Mouse (Mus musculus): ENCODE results near the gene Utp11. TPM values are rescaled to one million over a fixed set of nuclear protein-coding genes. Genes with fewer than 3 reads are reported as not detected.
"Not testable (repeated sequence)": the region's sequence is repeated elsewhere in the genome, so short reads cannot be mapped to it uniquely, and the experiment has no call there.

The Utp11 gene
- polyA plus RNA-seq, 1 experiment from 2014 or later = 39.8 TPM

DNA sequence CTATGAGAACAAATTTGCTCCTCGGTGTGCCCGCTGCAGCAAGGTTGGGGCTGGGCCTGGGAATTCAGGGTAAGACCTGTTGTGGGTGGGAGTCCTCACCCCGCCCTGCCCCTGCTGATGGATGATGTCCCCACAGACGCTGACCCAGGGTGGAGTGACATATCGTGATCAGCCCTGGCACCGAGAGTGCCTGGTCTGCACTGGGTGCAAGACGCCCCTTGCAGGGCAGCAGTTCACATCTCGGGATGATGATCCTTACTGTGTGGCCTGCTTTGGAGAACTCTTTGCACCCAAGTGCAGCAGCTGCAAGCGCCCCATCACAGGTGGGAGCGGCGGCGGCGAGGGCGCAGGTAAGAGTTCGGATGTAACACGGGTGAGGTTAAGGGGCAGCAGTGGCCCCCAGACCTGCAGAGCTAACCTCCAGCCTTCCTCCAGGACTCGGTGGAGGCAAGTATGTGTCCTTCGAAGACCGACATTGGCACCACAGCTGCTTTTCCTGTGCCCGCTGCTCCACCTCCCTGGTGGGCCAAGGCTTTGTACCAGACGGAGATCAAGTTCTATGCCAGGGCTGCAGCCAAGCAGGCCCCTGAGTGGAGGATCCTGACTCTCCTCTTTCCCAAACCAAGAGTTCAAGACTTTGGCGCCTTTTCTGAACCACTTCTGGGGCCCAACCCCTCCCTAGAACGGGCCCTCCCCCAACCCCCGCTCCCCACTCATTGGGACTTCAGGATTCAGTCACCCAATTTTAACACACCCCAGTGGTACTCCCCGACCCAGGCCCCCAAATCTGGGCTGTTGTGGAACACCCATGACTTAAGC, 14.2 kb upstream of the Utp11 start:
- H3K27ac ChIP-seq (ENCODE audit: low read length); H3K9me3 ChIP-seq (replicated peaks; ENCODE audit: control insufficient read depth, low read length, poor library complexity, severe bottlenecking); H3K36me3 ChIP-seq (ENCODE audit: control insufficient read depth, insufficient read depth, low read length); H3K4me2 ChIP-seq (ENCODE audit: low read length); H3K4me3 ChIP-seq (ENCODE audit: low read depth, low read length); H3K9ac ChIP-seq (ENCODE audit: low read depth, low read length); ATAC-seq: not testable (repeated sequence)
- Histone ChIP-seq H3K27me3 (ENCODE audit: control insufficient read depth, insufficient read depth, low read depth, low read length) (peaks cover 12% of the 10 kb centered on the region; the same call in 1 of the 2 replicates), H3K4me1 (ENCODE audit: control insufficient read depth, insufficient read depth, low read length) (peaks cover 15% of the 10 kb centered on the region; the same call in 1 of the 2 replicates)
- WGBS = 92% methylated on average over 24 of the region's 25 CpGs

GRCm38 (mm10) chr4:124705661-124706269, 12.4 kb upstream of the Utp11 start:
- Histone ChIP-seq H3K4me2 (ENCODE audit: low read length) (no peak overlapping the region), H3K9me3 (replicated peaks; ENCODE audit: control insufficient read depth, low read length, poor library complexity, severe bottlenecking) (no peaks in the 10 kb centered on the region), H3K4me1 (ENCODE audit: control insufficient read depth, insufficient read depth, low read length) (peaks cover 21% of the 10 kb centered on the region; the same call in 1 of the 2 replicates), H3K27ac (ENCODE audit: low read length) (no peak overlapping the region), H3K36me3 (ENCODE audit: control insufficient read depth, insufficient read depth, low read length) (no peaks in the 10 kb centered on the region), H3K27me3 (ENCODE audit: control insufficient read depth, insufficient read depth, low read depth, low read length) (peaks cover 16% of the 10 kb centered on the region; the same call in 1 of the 2 replicates), H3K9ac (ENCODE audit: low read depth, low read length) (no peak overlapping the region), H3K4me3 (ENCODE audit: low read depth, low read length) (no peak overlapping the region)
- 87% methylated on average over 23 of the region's 23 CpGs for WGBS
- no peak for ATAC-seq

DNA sequence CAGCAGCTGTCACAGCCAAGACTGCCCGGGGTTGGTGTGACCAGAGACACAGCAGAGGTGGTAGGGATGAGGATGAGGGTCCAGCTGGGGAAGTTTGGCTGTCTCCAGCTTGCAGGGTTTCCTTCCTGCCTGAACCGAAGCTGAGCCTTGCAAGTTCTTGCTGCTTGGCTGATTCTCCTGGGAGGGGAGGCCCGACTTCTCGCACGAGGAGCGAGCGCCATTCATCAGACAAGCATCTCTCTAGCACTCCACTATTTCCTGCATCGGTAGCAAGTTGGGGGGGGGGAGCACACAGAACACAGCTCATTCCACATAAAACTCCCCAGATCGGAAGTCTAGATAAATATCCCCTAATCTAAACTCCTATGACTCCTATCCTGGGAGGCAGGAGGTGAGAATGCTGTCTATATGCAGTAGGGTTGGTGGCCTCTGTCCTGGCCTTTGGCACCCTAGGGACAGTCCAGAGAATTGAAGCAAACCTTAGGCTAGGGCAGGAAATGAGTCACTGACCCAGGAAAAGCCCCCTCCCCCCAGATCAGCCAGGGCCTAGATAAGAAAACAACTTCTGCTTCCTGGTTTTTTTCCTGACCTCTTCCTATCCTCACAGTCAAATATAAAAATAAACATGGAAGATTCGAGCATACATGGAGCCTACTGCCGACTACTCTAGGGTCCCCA, 11.5 kb upstream of the Utp11 start:
- 20% methylated on average over 11 of the region's 11 CpGs for WGBS

DNA sequence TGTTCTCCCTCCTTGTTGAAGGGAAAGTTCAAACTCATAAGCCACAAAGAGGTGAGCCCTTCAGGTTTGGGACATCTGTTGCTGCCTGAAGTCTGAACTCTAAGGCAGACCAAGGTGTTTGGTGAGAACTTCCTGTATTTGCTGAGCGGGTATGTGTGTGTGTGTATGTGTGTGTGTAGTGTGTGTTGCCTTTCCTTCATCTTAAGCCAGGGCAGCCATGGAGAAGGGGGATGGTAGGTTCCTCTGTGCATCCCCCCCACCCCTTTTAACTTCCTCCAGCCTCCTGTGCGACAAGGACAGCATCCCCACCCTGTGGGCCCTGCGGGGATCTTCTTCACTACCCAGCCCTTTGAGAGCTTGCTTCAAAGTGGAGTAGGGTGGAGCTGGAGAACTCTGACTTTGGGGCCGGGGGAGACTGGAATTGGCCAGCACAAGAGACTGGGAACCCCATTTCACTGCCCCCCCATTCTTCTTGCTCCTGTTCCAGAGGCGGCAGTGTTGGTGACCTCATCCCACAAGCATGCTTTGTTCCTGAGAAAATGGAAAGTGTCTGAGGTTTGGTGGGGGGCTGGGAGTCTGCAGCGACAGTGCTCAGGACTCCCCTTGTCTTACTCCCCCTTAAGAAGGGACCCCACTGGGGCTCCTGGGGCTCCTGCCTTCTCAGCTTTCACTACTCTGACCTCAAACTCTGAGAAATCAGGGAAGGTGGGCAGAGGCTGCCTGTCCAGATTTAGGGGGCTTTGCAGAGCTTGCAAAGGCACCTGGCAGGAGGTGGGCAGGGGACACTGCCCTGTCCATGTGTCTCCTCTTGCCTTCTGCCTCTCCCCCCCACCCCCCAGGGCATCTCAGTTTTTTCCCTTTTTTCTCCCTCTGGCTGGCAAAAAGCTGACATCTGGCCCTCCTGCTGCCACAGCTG, 10.7 kb upstream of the Utp11 start:
- Histone ChIP-seq H3K4me3 (ENCODE audit: low read depth, low read length) (no peak overlapping the region), H3K9ac (ENCODE audit: low read depth, low read length) (peak overlapping the region; percentile 38; the same call in 1 of the 2 replicates), H3K9me3 (replicated peaks; ENCODE audit: control insufficient read depth, low read length, poor library complexity, severe bottlenecking) (no peaks in the 10 kb centered on the region), H3K4me2 (ENCODE audit: low read length) (no peak overlapping the region), H3K27me3 (ENCODE audit: control insufficient read depth, insufficient read depth, low read depth, low read length) (peaks cover 7% of the 10 kb centered on the region; the same call in 1 of the 2 replicates), H3K36me3 (ENCODE audit: control insufficient read depth, insufficient read depth, low read length) (no peaks in the 10 kb centered on the region), H3K4me1 (ENCODE audit: control insufficient read depth, insufficient read depth, low read length) (peaks cover 26% of the 10 kb centered on the region), H3K27ac (ENCODE audit: low read length) (0 out of 2 replicates have a peak overlapping the region, but pooled peaks have one; percentile 52)
- ATAC-seq = no peak
- 9% methylated on average over 6 of the region's 6 CpGs for WGBS

More for the DNA sequence above, 11.5 kb upstream of the Utp11 start:
- Histone ChIP-seq H3K36me3 (ENCODE audit: control insufficient read depth, insufficient read depth, low read length) (no peaks in the 10 kb centered on the region), H3K9me3 (replicated peaks; ENCODE audit: control insufficient read depth, low read length, poor library complexity, severe bottlenecking) (no peaks in the 10 kb centered on the region), H3K4me1 (ENCODE audit: control insufficient read depth, insufficient read depth, low read length) (peaks cover 26% of the 10 kb centered on the region), H3K27me3 (ENCODE audit: control insufficient read depth, insufficient read depth, low read depth, low read length) (peaks cover 14% of the 10 kb centered on the region; the same call in 1 of the 2 replicates), H3K4me2 (ENCODE audit: low read length) (no peak overlapping the region), H3K27ac (ENCODE audit: low read length) (0 out of 2 replicates have a peak overlapping the region, but pooled peaks have one; percentile 52), H3K9ac (ENCODE audit: low read depth, low read length) (peak overlapping the region; percentile 38; the same call in 1 of the 2 replicates), H3K4me3 (ENCODE audit: low read depth, low read length) (no peak overlapping the region)
- no peak for ATAC-seq

DNA sequence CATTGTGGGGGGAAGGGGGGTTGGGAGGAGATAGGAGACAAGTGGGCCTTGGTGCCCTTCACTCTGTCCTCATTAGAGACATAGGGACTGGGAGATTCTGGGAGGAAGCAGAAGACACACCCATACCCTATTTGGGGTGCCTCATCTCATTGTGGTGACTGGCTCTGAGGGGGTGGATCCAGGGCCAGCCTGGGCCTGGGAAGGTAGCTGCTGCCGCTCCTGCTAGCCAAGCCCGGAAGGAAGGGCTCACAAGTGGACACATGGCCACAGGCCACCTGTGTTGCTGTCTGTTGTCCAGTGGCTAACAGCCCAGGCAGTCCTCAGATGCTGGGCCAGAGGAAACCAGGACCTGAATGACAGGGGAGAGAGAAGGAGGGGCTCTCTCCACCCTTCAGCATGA, 10.0 kb upstream of the Utp11 start:
- H3K27me3 ChIP-seq (ENCODE audit: control insufficient read depth, insufficient read depth, low read depth, low read length) = peaks cover 5% of the 10 kb centered on the region; the same call in 1 of the 2 replicates
- peaks cover 20% of the 10 kb centered on the region for H3K4me1 ChIP-seq (ENCODE audit: control insufficient read depth, insufficient read depth, low read length)
- H3K9ac ChIP-seq (ENCODE audit: low read depth, low read length) = no peak overlapping the region
- H3K27ac ChIP-seq (ENCODE audit: low read length) = no peak overlapping the region
- no peaks in the 10 kb centered on the region for H3K36me3 ChIP-seq (ENCODE audit: control insufficient read depth, insufficient read depth, low read length)
- no peak overlapping the region for H3K4me2 ChIP-seq (ENCODE audit: low read length)
- H3K9me3 ChIP-seq (replicated peaks; ENCODE audit: control insufficient read depth, low read length, poor library complexity, severe bottlenecking) = no peaks in the 10 kb centered on the region
- 49% methylated on average over 2 of the region's 2 CpGs for WGBS
- H3K4me3 ChIP-seq (ENCODE audit: low read depth, low read length) = no peak overlapping the region
- no peak for ATAC-seq

DNA sequence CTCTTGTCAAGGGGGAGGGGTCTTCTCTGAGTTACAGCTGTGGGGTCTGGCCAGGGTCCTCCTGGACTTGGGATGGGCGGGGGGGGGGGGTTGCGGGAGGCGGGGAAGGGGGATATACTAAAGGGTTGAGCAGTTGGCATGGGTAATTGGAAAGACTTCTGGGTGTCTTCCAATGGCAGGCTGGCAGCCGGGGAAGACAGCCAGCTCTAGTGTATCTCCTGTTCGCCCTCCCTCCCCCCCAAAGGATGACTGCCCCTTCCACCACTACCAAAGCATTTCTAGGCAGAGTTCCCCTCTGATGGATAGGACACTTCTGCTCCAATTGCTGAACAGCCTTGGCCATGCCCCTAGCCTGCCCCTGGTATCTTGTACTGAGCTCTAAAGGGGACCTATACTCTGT, 8.5 kb upstream of the Utp11 start:
- 45% methylated on average over 3 of the region's 5 CpGs for WGBS
- Histone ChIP-seq H3K27ac (ENCODE audit: low read length) (no peak overlapping the region), H3K4me1 (ENCODE audit: control insufficient read depth, insufficient read depth, low read length) (peaks cover 20% of the 10 kb centered on the region), H3K4me2 (ENCODE audit: low read length) (peak overlapping the region; percentile 98; the same call in 1 of the 2 replicates), H3K27me3 (ENCODE audit: control insufficient read depth, insufficient read depth, low read depth, low read length) (peaks cover 5% of the 10 kb centered on the region; the same call in 1 of the 2 replicates), H3K9ac (ENCODE audit: low read depth, low read length) (no peak overlapping the region), H3K4me3 (ENCODE audit: low read depth, low read length) (peak overlapping the region; percentile 67; the same call in 1 of the 2 replicates), H3K36me3 (ENCODE audit: control insufficient read depth, insufficient read depth, low read length) (no peaks in the 10 kb centered on the region), H3K9me3 (replicated peaks; ENCODE audit: control insufficient read depth, low read length, poor library complexity, severe bottlenecking) (no peaks in the 10 kb centered on the region)
- ATAC-seq = no peak

- Histone ChIP-seq H3K36me3 (ENCODE audit: control insufficient read depth, insufficient read depth, low read length) (no peaks in the 10 kb centered on the region), H3K9me3 (replicated peaks; ENCODE audit: control insufficient read depth, low read length, poor library complexity, severe bottlenecking) (no peaks in the 10 kb centered on the region), H3K27ac (ENCODE audit: low read length) (no peak overlapping the region), H3K4me3 (ENCODE audit: low read depth, low read length) (peak overlapping the region; percentile 67), H3K4me2 (ENCODE audit: low read length) (peak overlapping the region; percentile 98), H3K27me3 (ENCODE audit: control insufficient read depth, insufficient read depth, low read depth, low read length) (peaks cover 6% of the 10 kb centered on the region), H3K4me1 (ENCODE audit: control insufficient read depth, insufficient read depth, low read length) (peaks cover 20% of the 10 kb centered on the region), H3K9ac (ENCODE audit: low read depth, low read length) (peak overlapping the region; percentile 76)
- 3% methylated on average over 22 of the region's 22 CpGs for WGBS
- no peak; the same call in 1 of the 2 replicates for ATAC-seq
These were observed 7.8 kb upstream of the Utp11 start for GRCm38 (mm10) chr4:124701052-124701845.
